Mouse (Mus musculus) limb, embryonic 14.5 days (tissue): ENCODE data around the gene Gm44502. TPM values are rescaled to one million over a fixed set of nuclear protein-coding genes. Genes with fewer than 3 reads are reported as not detected.
A peak's percentile ranks its signal among the peaks of the same experiment; 100 is the strongest.

Experiments used
- ATAC-seq: fragments of 200-750 bp; cut with Nextera tagmentation; 2 replicates; pipeline ENCODE4 v1.8.0; 2017; ENCODE audit warnings: low read depth, moderate number of reproducible peaks, moderate TSS enrichment; ENCODE audit not compliant: low FRiP score
- DNase-seq: peaks from one replicate; pipeline ENCODE4 v3.0.0-alpha.2; 2015; ENCODE audit warnings: low spot score
- H3K27ac ChIP-seq: fragments of 300-500 bp; sonication (generic); replicated peaks from 2 replicates; pipeline ENCODE4 v1.5.1; 2014; ENCODE audit warnings: low read depth, mild to moderate bottlenecking, low read length, moderate library complexity, mixed read lengths
- H3K27me3 ChIP-seq: fragments of 300-500 bp; sonication (generic); 2 replicates; pipeline ENCODE4 v1.6.1; 2014; ENCODE audit warnings: low read length, mixed read lengths; ENCODE audit not compliant: control insufficient read depth, insufficient read depth
- H3K36me3 ChIP-seq: fragments of 300-500 bp; sonication (generic); 2 replicates; pipeline ENCODE4 v1.6.1; 2014; ENCODE audit warnings: mild to moderate bottlenecking, low read length, moderate library complexity, mixed read lengths; ENCODE audit not compliant: control insufficient read depth, insufficient read depth
- H3K4me1 ChIP-seq: fragments of 300-500 bp; sonication (generic); 2 replicates; pipeline ENCODE4 v1.6.1; 2014; ENCODE audit warnings: antibody characterized with exemption, low read length, mixed read lengths; ENCODE audit not compliant: control insufficient read depth, insufficient read depth
- H3K4me2 ChIP-seq: fragments of 300-500 bp; sonication (generic); replicated peaks from 2 replicates; pipeline ENCODE4 v1.6.1; 2014; ENCODE audit warnings: low read depth, mild to moderate bottlenecking, low read length, moderate library complexity; ENCODE audit not compliant: severe bottlenecking
- H3K4me3 ChIP-seq: fragments of 300-500 bp; sonication (generic); replicated peaks from 2 replicates; pipeline ENCODE4 v1.5.1; 2014; ENCODE audit warnings: low read length
- H3K9ac ChIP-seq: fragments of 300-500 bp; sonication (generic); 2 replicates; pipeline ENCODE4 v1.6.1; 2014; ENCODE audit warnings: mild to moderate bottlenecking, low read depth, low read length, moderate library complexity; ENCODE audit not compliant: severe bottlenecking
- H3K9me3 ChIP-seq: fragments of 300-500 bp; sonication (generic); 2 replicates; pipeline ENCODE4 v1.6.1; 2016; ENCODE audit warnings: low read length; ENCODE audit not compliant: control insufficient read depth
- POLR2A ChIP-seq: fragments of 200-500 bp; IDR thresholded peaks from 2 replicates; pipeline ENCODE4 v1.8.0; 2012; ENCODE audit warnings: inconsistent platforms, mild to moderate bottlenecking, moderate library complexity, borderline replicate concordance; ENCODE audit not compliant: insufficient read depth, insufficient read length; ENCODE audit errors: extremely low read depth
- WGBS: fragments of 180-500 bp; shearing (Covaris S2); extraction: QIAGEN DNeasy Blood & Tissue Kit; methylation state at CpG from one replicate; pipeline ENCODE4 v1.1.7; 2014; 5-methylcytosine and 5-hydroxymethylcytosine counted together
- polyA plus RNA-seq, 2 experiments: library from polyadenylated mRNA; depleted of rRNA in 1 of 2; stranded (reverse) in 1 of 2; unstranded in 1 of 2; fragments of >200 nt; fragmentation: Nextera tagmentation in 1 of 2; extraction: Ambion mirVana in 1 of 2; gene quantifications; 2 replicates each; pipeline versions ENCODE4 v1.2.1 to v1.2.3; 2012 to 2014

The Gm44502 gene
- polyA plus RNA-seq, 2 experiments: 0.40 TPM; not detected in 1

- DNase-seq: no peak
- no peaks in the 10 kb centered on the region for H3K36me3 ChIP-seq
- 0% methylated on average over 33 of the region's 53 CpGs for WGBS
- H3K4me1 ChIP-seq: peaks cover 4% of the 10 kb centered on the region; the same call in 1 of the 2 replicates
- peak within 1 kb of the TSS; percentile 79 for H3K4me2 ChIP-seq
- peak within 1 kb of the TSS; percentile 47 for H3K4me3 ChIP-seq
- no peaks in the 10 kb centered on the region for H3K9me3 ChIP-seq
- ATAC-seq: no peak; the same call in 1 of the 2 replicates
- no peak for TF ChIP-seq POLR2A
- no peak within 1 kb of the TSS for H3K9ac ChIP-seq
- peaks cover 12% of the 10 kb centered on the region for H3K27me3 ChIP-seq
- H3K27ac ChIP-seq: no peak within 1 kb of the TSS
These were observed 24.5 kb upstream of the Gm44502 start, which contains the start of gene Mapk8ip2 for GRCm38 (mm10) chr15:89453865-89454478. Mapk8ip2 (plus strand) TSS chr15:89453913.

- Histone ChIP-seq H3K36me3 (no peaks in the 10 kb centered on the region), H3K9me3 (no peaks in the 10 kb centered on the region), H3K4me2 (peak overlapping the region; percentile 79), H3K27ac (no peak overlapping the region), H3K4me1 (peaks cover 4% of the 10 kb centered on the region; the same call in 1 of the 2 replicates), H3K27me3 (peaks cover 12% of the 10 kb centered on the region), H3K4me3 (peak overlapping the region; percentile 47), H3K9ac (no peak overlapping the region)
- ATAC-seq (no peak; the same call in 1 of the 2 replicates), DNase-seq (peak; percentile 82)
- WGBS: 5% methylated on average over 23 of the region's 24 CpGs
- TF ChIP-seq POLR2A: no peak
These were observed 23.7 kb upstream of the Gm44502 start for GRCm38 (mm10) chr15:89452906-89453864.

- Histone ChIP-seq H3K4me1 (no peaks in the 10 kb centered on the region), H3K9me3 (no peaks in the 10 kb centered on the region), H3K4me3 (no peak overlapping the region), H3K9ac (no peak overlapping the region), H3K27ac (no peak overlapping the region), H3K27me3 (no peaks in the 10 kb centered on the region), H3K4me2 (no peak overlapping the region), H3K36me3 (no peaks in the 10 kb centered on the region)
- TF ChIP-seq POLR2A: no peak
- no peak for DNase-seq
- no peak for ATAC-seq
- WGBS: 36% methylated on average over 8 of the region's 8 CpGs
These were observed 13.1 kb upstream of the Gm44502 start for GRCm38 (mm10) chr15:89442486-89443070.

- Histone ChIP-seq H3K9ac (no peak overlapping the region), H3K36me3 (no peaks in the 10 kb centered on the region), H3K4me1 (no peaks in the 10 kb centered on the region), H3K9me3 (no peaks in the 10 kb centered on the region), H3K4me2 (no peak overlapping the region), H3K4me3 (no peak overlapping the region), H3K27ac (no peak overlapping the region), H3K27me3 (no peaks in the 10 kb centered on the region)
- WGBS: 82% methylated on average over 5 of the region's 5 CpGs
- TF ChIP-seq POLR2A: no peak
- DNase-seq: no peak
- ATAC-seq: no peak
These were observed 6.4 kb upstream of the Gm44502 start for GRCm38 (mm10) chr15:89435878-89436277.

GRCm38 (mm10) chr15:89434136-89434535 lies 4.6 kb upstream of the Gm44502 start:
- DNase-seq: no peak
- Histone ChIP-seq H3K27ac (no peak overlapping the region), H3K4me1 (no peaks in the 10 kb centered on the region), H3K4me3 (no peak overlapping the region), H3K27me3 (no peaks in the 10 kb centered on the region), H3K4me2 (no peak overlapping the region), H3K9ac (no peak overlapping the region), H3K9me3 (no peaks in the 10 kb centered on the region), H3K36me3 (no peaks in the 10 kb centered on the region)
- TF ChIP-seq POLR2A: no peak
- ATAC-seq: no peak
- WGBS: 74% methylated on average over 3 of the region's 3 CpGs
